Mouse (Mus musculus): Measurements from ENCODE around the gene Frmd4b.

DNA sequence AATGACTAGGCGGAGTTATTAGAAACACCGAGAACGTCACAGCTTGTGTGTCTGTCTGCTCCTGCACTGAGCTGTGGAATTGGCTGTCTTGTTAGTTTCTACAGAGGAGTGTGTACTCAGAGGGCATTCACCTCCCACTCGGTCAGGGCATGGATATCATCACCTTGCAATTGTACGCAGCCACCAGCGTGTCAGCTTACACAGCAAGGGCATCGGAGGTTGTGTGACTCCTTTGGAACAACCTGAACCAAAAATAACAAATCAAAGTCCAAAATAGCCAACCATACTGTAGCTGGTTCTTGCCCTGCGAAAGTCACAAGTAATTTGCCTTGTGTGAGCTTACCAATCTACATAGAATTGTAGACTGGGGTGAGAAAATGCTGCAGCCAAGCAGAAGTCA lies 352.1 kb downstream of the Frmd4b start:
- TF ChIP-seq POLR2A (IDR thresholded peaks at IDR 0.05; ENCODE audit: low read depth, low read length) (no peak), CTCF (IDR thresholded peaks at IDR 0.05; ENCODE audit: extremely low read depth, insufficient read length, insufficient replicate concordance, low read depth, low read length) (no peak)

Data from small intestine, adult 2 months (tissue).